Mouse (Mus musculus): ENCODE measurements at regions not wholly inside any gene's neighbourhood (a gene's known extent, or its start where the extent isn't known, plus 50 kb on each side); places are given as distances from the start of the nearest gene placed in this dataset.

DNA sequence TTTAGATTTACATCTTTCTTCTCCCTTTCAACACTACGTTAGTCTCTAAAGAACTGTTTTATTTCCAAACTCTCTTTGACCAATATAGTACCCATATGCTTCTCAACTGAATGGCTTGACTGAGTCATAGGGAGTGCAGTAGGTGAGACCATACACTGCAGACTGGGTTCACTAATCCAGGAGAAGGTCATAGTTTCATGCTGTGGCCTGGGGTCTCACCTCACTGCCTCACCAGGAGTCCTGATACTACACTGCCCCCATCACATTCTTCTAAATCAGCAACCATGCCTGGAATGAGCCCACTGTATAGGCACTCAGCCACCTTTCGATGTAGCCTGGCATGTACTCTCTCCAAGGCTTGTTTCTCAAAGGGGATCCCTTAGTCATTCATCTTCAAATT is 269.6 kb downstream of the Samd5 start:
- TF ChIP-seq MYOG (IDR thresholded peaks at IDR 0.05; ENCODE audit: control insufficient read depth, extremely low read depth, insufficient read length) (no peak), CTCF (IDR thresholded peaks at IDR 0.05; ENCODE audit: control insufficient read depth, insufficient read depth, insufficient read length) (no peak), USF1 (IDR thresholded peaks at IDR 0.05; ENCODE audit: low read depth) (no peak), MAX (IDR thresholded peaks at IDR 0.05) (no peak)

All from C2C12 (cell line).